Mouse (Mus musculus) limb, embryonic 15.5 days (tissue): ENCODE results near the gene Etd. TPM values are rescaled to one million over a fixed set of nuclear protein-coding genes. Genes with fewer than 3 reads are reported as not detected.
"Not testable (repeated sequence)": the region's sequence is repeated elsewhere in the genome, so short reads cannot be mapped to it uniquely, and the experiment has no call there.

Experiments used
- ATAC-seq: fragments of 200-750 bp; cut with Nextera tagmentation; 2 replicates; pipeline ENCODE4 v1.8.0; 2017; ENCODE audit warnings: low read depth, moderate TSS enrichment; ENCODE audit not compliant: insufficient number of reproducible peaks, low FRiP score, low TSS enrichment
- H3K27ac ChIP-seq: fragments of 300-500 bp; sonication (generic); 2 replicates; pipeline ENCODE4 v1.5.1; 2015; ENCODE audit warnings: moderate library complexity, mild to moderate bottlenecking, inconsistent platforms
- H3K27me3 ChIP-seq: fragments of 300-500 bp; sonication (generic); 2 replicates; pipeline ENCODE4 v1.6.1; 2015; ENCODE audit warnings: inconsistent platforms
- H3K36me3 ChIP-seq: fragments of 300-500 bp; sonication (generic); 2 replicates; pipeline ENCODE4 v1.6.1; 2015; ENCODE audit warnings: inconsistent platforms
- H3K4me1 ChIP-seq: fragments of 300-500 bp; sonication (generic); 2 replicates; pipeline ENCODE4 v1.6.1; 2015; ENCODE audit warnings: inconsistent platforms
- H3K4me2 ChIP-seq: fragments of 300-500 bp; sonication (generic); 2 replicates; pipeline ENCODE4 v1.6.1; 2015; ENCODE audit warnings: mild to moderate bottlenecking, inconsistent platforms
- H3K4me3 ChIP-seq: fragments of 300-500 bp; sonication (generic); 2 replicates; pipeline ENCODE4 v1.5.1; 2015; ENCODE audit warnings: mild to moderate bottlenecking, inconsistent platforms
- H3K9ac ChIP-seq: fragments of 300-500 bp; sonication (generic); 2 replicates; pipeline ENCODE4 v1.6.1; 2015; ENCODE audit warnings: inconsistent platforms
- H3K9me3 ChIP-seq: fragments of 300-500 bp; sonication (generic); 2 replicates; pipeline ENCODE4 v1.6.1; 2016; ENCODE audit warnings: inconsistent platforms
- whole genome bisulfite sequencing: fragments of 180-500 bp; shearing (Covaris S2); methylation state at CpG from one replicate; pipeline ENCODE4 v1.1.7; 2015; 5-methylcytosine and 5-hydroxymethylcytosine counted together
- polyA plus RNA-seq: library from polyadenylated mRNA; unstranded; fragments of >200 nt; fragmentation: Nextera tagmentation; extraction: Ambion mirVana; gene quantifications from 2 replicates; pipeline ENCODE4 v1.2.1, GENCODE M21; 2015

Etd gene
- polyA plus RNA-seq = not detected in 2 replicates

DNA sequence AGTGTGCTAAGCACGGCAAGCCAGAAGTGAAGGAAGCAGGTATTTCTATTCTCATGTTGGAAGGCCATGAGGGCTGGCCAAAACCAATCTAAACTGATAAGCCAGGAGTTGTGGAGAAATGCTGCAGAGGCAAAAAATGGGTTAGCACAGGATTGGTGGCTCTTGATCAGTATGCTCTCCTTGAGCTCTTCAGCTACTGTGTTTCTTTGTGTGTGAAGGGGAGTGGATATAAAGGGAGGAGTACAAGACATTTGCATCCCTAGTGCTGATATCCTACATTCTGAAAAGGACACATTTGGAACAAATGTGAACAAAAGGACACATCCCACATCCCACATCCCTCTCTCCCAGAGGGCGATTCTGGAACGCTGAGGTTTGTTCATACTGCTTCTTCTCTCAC, at the start of gene Etd:
Gene Etd (plus strand): TSS at position 301 of the 400 bp plus-strand sequence.
- no peaks in the 10 kb centered on the region for H3K27me3 ChIP-seq
- WGBS = 79% methylated on average over 3 of the region's 3 CpGs

DNA sequence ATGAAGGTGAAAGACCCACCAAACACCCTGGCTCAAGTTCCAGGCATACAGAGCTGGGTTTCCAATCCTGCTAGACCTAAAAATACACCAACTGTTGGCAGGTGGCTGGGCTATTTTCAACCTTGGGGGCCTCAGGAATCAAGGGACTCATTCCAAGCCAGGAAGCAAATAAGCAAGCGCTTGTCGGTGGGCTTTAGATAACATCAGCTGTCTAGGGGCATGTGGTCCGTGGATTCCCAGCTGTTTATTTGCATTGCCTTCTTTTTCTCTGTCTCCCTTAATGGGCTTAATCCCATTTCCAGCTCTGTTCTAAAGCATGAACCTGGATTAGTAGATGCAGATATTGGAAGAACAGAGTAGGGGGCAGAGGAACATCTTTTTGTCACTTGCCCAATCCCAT, 48.4 kb upstream of the Etd start:
- no peak for ATAC-seq
- H3K9me3 ChIP-seq = no peaks in the 10 kb centered on the region
- H3K27ac ChIP-seq = no peak overlapping the region
- WGBS = 69% methylated on average over 3 of the region's 3 CpGs
- H3K4me3 ChIP-seq = no peak overlapping the region
- H3K4me2 ChIP-seq = no peak overlapping the region
- H3K36me3 ChIP-seq = no peaks in the 10 kb centered on the region
- H3K4me1 ChIP-seq = no peaks in the 10 kb centered on the region
- no peaks in the 10 kb centered on the region for H3K27me3 ChIP-seq
- H3K9ac ChIP-seq = no peak overlapping the region

More for the DNA sequence above, at the start of gene Etd:
- H3K9me3 ChIP-seq = no peaks in the 10 kb centered on the region
- no peak within 1 kb of the TSS for H3K4me2 ChIP-seq
- no peak within 1 kb of the TSS for H3K9ac ChIP-seq
- no peaks in the 10 kb centered on the region for H3K36me3 ChIP-seq
- H3K4me3 ChIP-seq = no peak within 1 kb of the TSS
- no peak for ATAC-seq
- H3K27ac ChIP-seq = no peak within 1 kb of the TSS
- H3K4me1 ChIP-seq = no peaks in the 10 kb centered on the region

DNA sequence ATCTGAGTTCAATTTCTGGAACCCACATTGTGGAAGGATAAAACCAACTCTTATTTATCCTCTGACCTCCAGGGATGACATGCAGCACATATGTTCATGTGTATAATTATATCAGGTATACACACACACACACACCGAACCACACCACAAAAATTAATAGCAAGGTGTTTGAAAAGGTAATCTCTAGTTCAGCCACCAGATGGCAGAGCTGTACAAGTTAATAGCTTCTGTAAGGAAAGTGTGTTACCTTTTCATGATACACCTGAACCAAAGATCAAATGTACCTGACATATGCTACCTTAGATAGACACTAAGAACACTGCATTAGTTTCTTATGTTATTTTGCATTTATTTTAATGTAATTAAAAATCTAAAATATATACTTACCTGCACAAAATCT, 1.8 kb upstream of the Etd start:
- ATAC-seq = no peak
- WGBS = 77% methylated on average over 1 of the region's 1 CpGs
- H3K9ac ChIP-seq = no peak overlapping the region

GRCm38 (mm10) chrX:53459573-53459972, 24.9 kb downstream of the Etd start:
- Histone ChIP-seq H3K4me3 (no peak overlapping the region), H3K9me3 (no peaks in the 10 kb centered on the region), H3K4me2 (no peak overlapping the region), H3K36me3 (no peaks in the 10 kb centered on the region), H3K4me1 (no peaks in the 10 kb centered on the region), H3K27ac (no peak overlapping the region), H3K9ac (no peak overlapping the region), H3K27me3 (no peaks in the 10 kb centered on the region)
- ATAC-seq = no peak
- 41% methylated on average over 3 of the region's 3 CpGs for WGBS

More for the DNA sequence above, 1.8 kb upstream of the Etd start:
- H3K4me3 ChIP-seq = no peak overlapping the region
- H3K9me3 ChIP-seq = no peaks in the 10 kb centered on the region
- no peaks in the 10 kb centered on the region for H3K4me1 ChIP-seq
- no peaks in the 10 kb centered on the region for H3K36me3 ChIP-seq
- H3K27me3 ChIP-seq = no peaks in the 10 kb centered on the region
- no peak overlapping the region for H3K27ac ChIP-seq
- no peak overlapping the region for H3K4me2 ChIP-seq

- not testable (repeated sequence) for ATAC-seq, H3K27ac ChIP-seq, H3K9me3 ChIP-seq, H3K9ac ChIP-seq, H3K4me1 ChIP-seq, H3K4me3 ChIP-seq, H3K27me3 ChIP-seq, H3K36me3 ChIP-seq, H3K4me2 ChIP-seq
These were observed 29.5 kb downstream of the Etd start for GRCm38 (mm10) chrX:53464194-53464593.

Other genes with a start within 250 kb of the Etd start
- gene Plac1, start 194.8 kb upstream of the Etd start, polyA plus RNA-seq = 11.2 and 11.4 TPM in 2 replicates
- gene Fam122b, start 165.1 kb upstream of the Etd start, polyA plus RNA-seq = 13.3 and 15.4 TPM in 2 replicates
- not detected in 2 replicates for gene Fam122c, start 161.5 kb upstream of the Etd start, polyA plus RNA-seq
- gene Mospd1, start 64.4 kb upstream of the Etd start, polyA plus RNA-seq = 46.9 and 69.4 TPM in 2 replicates
- 50.3 and 50.4 TPM in 2 replicates for gene Rtl8c, start 173.1 kb downstream of the Etd start, polyA plus RNA-seq
- not detected in 2 replicates for gene Gm14597, start 174.1 kb downstream of the Etd start, polyA plus RNA-seq
- gene Rtl8a, start 208.8 kb downstream of the Etd start, polyA plus RNA-seq = 63.3 and 85.3 TPM in 2 replicates
- 58.4 and 67.8 TPM in 2 replicates for gene Rtl8b, start 235.5 kb downstream of the Etd start, polyA plus RNA-seq